Mouse (Mus musculus) forebrain, embryonic 10.5 days (tissue): ENCODE results near the gene Sf3a2. TPM values are rescaled to one million over a fixed set of nuclear protein-coding genes. Genes with fewer than 3 reads are reported as not detected.

Experiments
- DNase-seq: peaks from one replicate; pipeline ENCODE4 v3.0.0-alpha.2; 2017; ENCODE audit warnings: low spot score; ENCODE audit errors: extremely low spot score
- H3K27ac ChIP-seq: fragments of 300-500 bp; sonication (generic); 2 replicates; pipeline ENCODE4 v1.5.1; 2016; ENCODE audit warnings: mild to moderate bottlenecking
- H3K27me3 ChIP-seq: fragments of 300-500 bp; sonication (generic); 2 replicates; pipeline ENCODE4 v1.6.1; 2016; ENCODE audit warnings: mild to moderate bottlenecking; ENCODE audit not compliant: poor library complexity, severe bottlenecking
- H3K36me3 ChIP-seq: fragments of 300-500 bp; sonication (generic); replicated peaks from 2 replicates; pipeline ENCODE4 v1.6.1; 2016; ENCODE audit warnings: mild to moderate bottlenecking, moderate library complexity
- H3K4me1 ChIP-seq: fragments of 300-500 bp; sonication (generic); 2 replicates; pipeline ENCODE4 v1.6.1; 2016
- H3K4me3 ChIP-seq: fragments of 300-500 bp; sonication (generic); 2 replicates; pipeline ENCODE4 v1.5.1; 2016; ENCODE audit warnings: mild to moderate bottlenecking, moderate library complexity
- H3K9me3 ChIP-seq: fragments of 300-500 bp; sonication (generic); 2 replicates; pipeline ENCODE4 v1.6.1; 2016; ENCODE audit warnings: mild to moderate bottlenecking, moderate library complexity
- WGBS: fragments of 180-500 bp; shearing (Covaris S2); methylation state at CpG from one replicate; pipeline ENCODE4 v1.1.7; 2016; 5-methylcytosine and 5-hydroxymethylcytosine counted together
- polyA plus RNA-seq: library from polyadenylated mRNA; unstranded; fragments of >200 nt; fragmentation: Nextera tagmentation; extraction: Ambion mirVana; gene quantifications from 2 replicates; pipeline ENCODE4 v1.2.1, GENCODE M21; 2016

Sf3a2 gene
- polyA plus RNA-seq: 110 and 118 TPM in 2 replicates

DNA sequence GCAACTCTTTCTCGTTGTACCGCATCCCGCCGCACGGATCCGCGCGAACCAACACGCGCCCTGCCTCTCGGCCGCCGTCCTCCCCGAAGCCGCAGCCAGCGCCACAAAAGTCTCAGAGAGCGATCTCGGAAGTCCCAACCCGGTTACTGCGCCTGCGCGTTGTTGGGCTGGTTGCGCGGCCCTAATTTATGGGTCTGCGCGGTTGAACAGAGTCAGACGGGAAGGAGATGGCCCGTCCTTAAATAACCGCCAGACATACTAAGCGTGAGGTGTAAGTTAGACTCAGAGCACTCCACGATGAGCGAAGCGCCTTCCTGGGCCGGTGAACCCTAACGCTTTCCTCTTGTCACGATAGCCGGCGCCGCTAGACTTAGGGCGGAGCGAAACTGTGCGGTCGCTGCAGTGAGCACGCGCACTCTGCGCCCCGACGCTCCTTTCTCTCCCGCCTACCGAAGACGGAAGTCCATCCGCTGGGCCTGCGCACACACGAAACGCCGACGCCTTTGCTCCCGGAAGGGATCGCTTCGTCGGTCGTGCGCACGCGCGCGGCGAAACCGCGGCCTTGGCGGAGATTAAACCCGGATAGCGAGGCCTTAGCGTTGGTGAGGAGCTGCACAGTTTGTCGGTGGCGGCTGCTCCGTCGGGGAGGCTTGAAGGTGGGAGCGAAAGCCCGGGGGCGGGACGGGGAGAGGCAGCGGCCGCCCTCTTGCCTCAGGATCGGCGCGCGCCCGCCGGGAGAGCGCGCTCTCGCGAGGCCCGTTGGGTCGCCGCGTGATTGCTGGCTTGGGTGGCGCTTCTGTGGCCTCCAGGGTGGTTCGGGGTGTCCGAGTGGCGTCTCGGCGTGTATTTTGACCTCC, at the start of gene Sf3a2, which contains the start of gene Plekhj1:
TSS of gene Sf3a2 (plus strand) at position 49 of the 857 bp plus-strand sequence.
TSS of gene Plekhj1 (minus strand) at position 477 of the 857 bp plus-strand sequence.
- under 1% methylated on average over 104 of the region's 104 CpGs for WGBS
- peaks cover 72% of the 10 kb centered on the region for H3K36me3 ChIP-seq
- no peaks in the 10 kb centered on the region for H3K27me3 ChIP-seq
- H3K4me3 ChIP-seq: peak within 1 kb of the TSS; percentile 93
- H3K4me1 ChIP-seq: peaks cover 45% of the 10 kb centered on the region
- no peaks in the 10 kb centered on the region for H3K9me3 ChIP-seq
- peak within 1 kb of the TSS; percentile 99 for H3K27ac ChIP-seq
- peak; percentile 94 for DNase-seq

DNA sequence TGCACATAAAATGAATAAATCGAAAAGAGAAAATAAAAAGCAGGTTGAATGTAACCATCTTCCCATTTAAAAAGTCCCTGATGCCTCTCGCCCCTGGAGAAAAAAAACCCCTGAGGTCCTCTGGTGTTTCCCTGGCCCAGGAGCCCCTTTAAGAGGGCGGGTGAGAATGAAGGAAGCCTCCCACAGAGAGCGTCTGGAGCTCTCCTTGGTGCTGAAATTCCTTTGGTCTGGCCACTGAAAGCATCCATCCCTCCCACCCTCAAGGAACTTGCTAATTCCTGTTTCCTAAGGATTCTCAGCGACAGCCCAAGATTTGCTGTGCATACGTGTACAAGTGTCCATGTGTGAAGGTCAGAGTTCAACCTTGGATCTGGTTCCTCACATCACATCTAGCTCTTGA, 49.4 kb upstream of the Sf3a2 start:
- H3K27ac ChIP-seq: no peak overlapping the region
- peak; percentile 46 for DNase-seq
- no peaks in the 10 kb centered on the region for H3K9me3 ChIP-seq
- H3K27me3 ChIP-seq: no peaks in the 10 kb centered on the region
- H3K4me3 ChIP-seq: no peak overlapping the region
- H3K4me1 ChIP-seq: peaks cover 24% of the 10 kb centered on the region
- no peaks in the 10 kb centered on the region for H3K36me3 ChIP-seq
- 11% methylated on average over 6 of the region's 6 CpGs for WGBS

DNA sequence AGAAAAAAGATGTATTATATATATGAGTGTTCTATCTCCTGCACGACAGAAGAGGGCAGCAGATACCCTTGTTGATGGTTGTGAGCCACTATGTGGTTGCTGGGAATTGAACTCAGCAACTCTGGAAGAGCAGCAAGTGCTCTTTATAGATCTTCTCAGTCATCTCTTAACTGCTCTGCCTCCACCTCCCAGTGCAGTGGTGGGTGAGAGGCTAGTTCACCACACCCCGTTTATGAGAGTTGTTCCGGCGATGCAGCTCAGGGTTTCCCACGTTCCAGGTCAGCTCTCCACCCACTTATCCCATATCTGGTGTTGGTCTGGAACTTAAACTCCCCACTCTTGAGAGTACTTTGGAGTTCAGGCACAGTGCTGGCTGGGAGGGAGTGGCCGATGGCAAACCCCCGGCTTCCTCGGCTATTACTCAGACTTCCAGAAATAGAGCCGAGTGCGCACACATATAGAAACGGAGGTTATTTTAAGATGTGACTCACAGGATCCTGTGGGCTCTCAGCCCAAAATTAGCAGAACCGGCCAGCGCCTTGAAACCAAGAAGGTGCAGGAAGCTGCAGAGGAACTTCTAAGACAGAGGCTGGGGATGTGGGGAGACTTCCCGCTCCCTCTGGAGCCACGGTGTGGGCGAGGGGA, 46.7 kb upstream of the Sf3a2 start:
- H3K4me3 ChIP-seq: peak overlapping the region; percentile 44

DNA sequence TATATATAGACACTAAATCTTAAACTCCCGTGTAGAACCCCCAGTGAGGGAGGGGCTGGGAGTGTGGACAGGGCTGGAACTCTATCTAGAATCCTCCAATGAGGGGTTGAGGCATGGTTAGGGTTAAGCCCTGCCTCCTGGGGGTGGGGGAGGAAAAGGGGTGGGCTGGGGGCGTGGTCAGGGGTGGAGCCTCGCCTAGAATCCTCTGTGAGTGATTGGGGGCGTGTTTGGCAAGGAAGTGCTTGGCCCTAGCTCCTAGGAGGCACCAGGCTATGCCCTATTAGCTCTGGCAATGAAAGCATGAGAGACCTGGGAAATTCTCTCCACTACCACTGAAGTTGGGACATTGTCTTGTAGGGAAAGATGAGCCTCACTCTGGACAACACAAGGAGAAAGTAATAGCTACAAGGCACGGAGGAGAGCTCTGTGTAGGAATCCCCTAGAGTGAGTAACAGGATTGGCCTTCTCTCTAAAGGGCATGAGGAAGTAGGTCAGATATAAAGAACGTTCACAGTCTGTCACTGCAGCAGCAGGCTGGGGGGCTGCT, 45.8 kb upstream of the Sf3a2 start:
- Histone ChIP-seq H3K4me3 (peak overlapping the region; percentile 44), H3K36me3 (no peaks in the 10 kb centered on the region), H3K27ac (0 out of 2 replicates have a peak overlapping the region, but pooled peaks have one; percentile 40), H3K9me3 (no peaks in the 10 kb centered on the region), H3K27me3 (no peaks in the 10 kb centered on the region), H3K4me1 (peaks cover 40% of the 10 kb centered on the region)
- DNase-seq: peak; percentile 88
- 6% methylated on average over 6 of the region's 6 CpGs for WGBS

More for the DNA sequence above, 46.7 kb upstream of the Sf3a2 start:
- DNase-seq: no peak
- Histone ChIP-seq H3K36me3 (no peaks in the 10 kb centered on the region), H3K27ac (0 out of 2 replicates have a peak overlapping the region, but pooled peaks have one; percentile 40), H3K9me3 (no peaks in the 10 kb centered on the region), H3K27me3 (no peaks in the 10 kb centered on the region), H3K4me1 (peaks cover 31% of the 10 kb centered on the region)
- WGBS: 15% methylated on average over 16 of the region's 16 CpGs

DNA sequence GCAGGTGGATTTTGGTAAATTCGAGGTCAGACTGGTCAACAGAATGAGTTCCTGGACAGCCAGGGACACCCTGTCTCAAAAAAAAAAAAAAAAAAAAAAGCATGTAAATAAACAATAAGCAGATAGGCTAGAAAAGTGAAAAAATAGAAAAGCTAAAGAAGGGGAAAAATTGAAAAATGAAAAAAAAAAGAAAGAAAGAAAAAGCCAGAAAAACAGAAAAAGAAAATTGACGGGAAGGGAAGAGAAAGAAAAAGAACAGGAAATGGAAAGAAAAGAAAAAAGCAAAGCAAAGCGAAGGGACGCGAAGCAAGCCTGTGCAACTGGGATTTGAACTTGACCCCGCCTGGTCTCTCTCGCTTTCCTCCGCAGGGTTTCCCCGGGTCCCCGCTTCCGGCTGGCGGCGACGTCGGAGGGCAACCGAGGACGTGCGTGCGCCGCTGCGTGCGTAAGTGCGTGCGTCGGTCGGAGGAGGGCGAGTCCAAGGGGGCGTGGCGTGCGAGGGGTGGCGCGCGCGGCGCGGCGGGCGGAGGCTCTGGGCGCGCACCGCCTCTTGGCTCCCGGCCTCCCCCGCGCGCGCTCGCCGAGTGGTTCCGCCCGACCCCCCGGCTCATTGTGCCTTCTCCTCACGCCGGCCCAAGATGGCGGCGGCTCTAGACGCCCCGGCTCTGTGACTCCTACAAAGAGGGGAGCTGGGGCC, 43.3 kb upstream of the Sf3a2 start, which contains the start of gene Dot1l:
TSS of gene Dot1l (plus strand) at position 613 of the 697 bp plus-strand sequence.
- Histone ChIP-seq H3K9me3 (no peaks in the 10 kb centered on the region), H3K4me3 (peak within 1 kb of the TSS; percentile 95), H3K27ac (peak within 1 kb of the TSS; percentile 97), H3K27me3 (no peaks in the 10 kb centered on the region), H3K4me1 (peaks cover 57% of the 10 kb centered on the region), H3K36me3 (no peaks in the 10 kb centered on the region)
- WGBS: under 1% methylated on average over 54 of the region's 57 CpGs
- peak; percentile 96 for DNase-seq

DNA sequence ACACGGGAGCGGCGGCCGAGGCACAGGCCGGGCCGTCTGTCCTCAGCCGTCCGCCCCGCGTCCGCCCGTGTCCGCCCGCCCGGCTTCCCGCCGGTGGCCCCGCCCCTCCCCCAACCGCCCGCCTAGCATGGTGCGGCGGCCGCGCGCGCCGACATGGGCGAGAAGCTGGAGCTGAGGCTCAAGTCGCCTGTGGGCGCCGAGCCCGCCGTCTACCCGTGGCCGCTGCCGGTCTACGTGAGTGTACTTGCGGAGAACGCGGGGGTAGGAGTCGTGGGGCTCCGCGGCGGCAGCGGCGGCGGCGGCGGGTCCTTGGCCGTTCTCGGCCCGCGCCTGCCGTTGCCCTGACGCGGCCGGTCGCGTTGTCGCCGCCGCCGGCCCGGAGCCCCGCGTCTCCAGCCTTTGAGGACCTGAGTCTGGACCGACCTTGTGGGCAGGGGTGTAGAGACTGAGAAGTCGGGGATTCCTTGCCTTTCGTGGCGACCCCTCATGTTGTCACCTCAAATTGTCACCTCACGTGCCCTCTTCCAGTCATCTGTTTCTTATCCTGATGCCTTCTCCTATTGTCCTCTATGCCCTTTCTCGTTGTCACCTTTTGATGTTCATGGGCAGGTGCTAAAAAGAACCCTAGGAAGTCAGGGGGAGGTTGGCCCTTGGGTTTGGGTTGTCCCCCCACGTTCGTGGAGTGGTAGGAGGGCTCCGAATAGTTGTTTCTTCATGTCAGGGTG, 42.5 kb upstream of the Sf3a2 start:
- peaks cover 60% of the 10 kb centered on the region for H3K4me1 ChIP-seq
- H3K27ac ChIP-seq: peak overlapping the region; percentile 97
- H3K4me3 ChIP-seq: peak overlapping the region; percentile 95
- DNase-seq: peak; percentile 20
- no peaks in the 10 kb centered on the region for H3K27me3 ChIP-seq
- H3K36me3 ChIP-seq: no peaks in the 10 kb centered on the region
- no peaks in the 10 kb centered on the region for H3K9me3 ChIP-seq
- WGBS: under 1% methylated on average over 74 of the region's 75 CpGs

DNA sequence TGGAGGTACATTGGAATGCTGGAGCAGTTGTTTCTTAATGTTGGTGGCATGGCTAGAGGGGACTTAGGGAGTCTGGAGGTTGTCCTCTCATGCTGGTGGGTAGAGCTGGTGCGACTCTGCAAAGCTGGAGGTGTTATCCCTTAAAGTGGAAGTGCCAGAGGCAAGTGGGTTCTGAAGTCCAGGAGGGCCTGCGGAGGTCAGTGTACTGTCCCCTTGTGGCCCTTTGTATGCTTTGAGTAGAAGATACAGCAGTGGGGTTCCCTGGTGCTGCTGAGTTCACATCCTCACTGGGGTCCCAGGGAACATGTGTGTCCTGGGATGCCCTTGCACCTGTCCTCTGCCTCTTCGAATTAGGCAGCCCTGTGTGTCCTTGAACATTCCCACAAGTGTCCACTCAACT, 41.9 kb upstream of the Sf3a2 start:
- 35% methylated on average over 3 of the region's 3 CpGs for WGBS
- Histone ChIP-seq H3K27ac (peak overlapping the region; percentile 97), H3K4me1 (peaks cover 65% of the 10 kb centered on the region), H3K9me3 (no peaks in the 10 kb centered on the region), H3K36me3 (no peaks in the 10 kb centered on the region), H3K4me3 (peak overlapping the region; percentile 95), H3K27me3 (no peaks in the 10 kb centered on the region)
- no peak for DNase-seq

DNA sequence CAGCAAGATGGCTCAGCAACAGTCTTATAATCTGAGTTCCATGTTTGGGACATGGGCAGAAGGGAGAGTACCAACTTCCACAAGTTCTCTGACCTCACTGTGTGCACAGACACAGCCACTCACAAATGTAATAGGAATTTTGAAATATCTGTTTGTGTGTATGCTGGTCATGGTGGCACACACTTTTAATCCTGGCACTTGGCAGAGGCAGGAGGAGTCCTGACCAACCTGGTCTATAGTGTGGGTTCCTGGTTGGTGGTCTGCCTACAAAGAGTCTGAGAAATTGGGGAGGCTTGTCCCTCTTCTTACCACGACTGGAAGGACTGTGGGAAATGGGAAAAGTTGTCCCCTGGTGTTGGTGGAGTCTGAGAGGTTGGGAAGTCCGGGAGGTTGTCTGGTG, 41.5 kb upstream of the Sf3a2 start:
- H3K4me3 ChIP-seq: peak overlapping the region; percentile 95
- WGBS: 79% methylated on average over 2 of the region's 2 CpGs
- H3K27ac ChIP-seq: 0 out of 2 replicates have a peak overlapping the region, but pooled peaks have one; percentile 97
- no peaks in the 10 kb centered on the region for H3K36me3 ChIP-seq
- no peak for DNase-seq
- peaks cover 65% of the 10 kb centered on the region for H3K4me1 ChIP-seq
- no peaks in the 10 kb centered on the region for H3K27me3 ChIP-seq
- H3K9me3 ChIP-seq: no peaks in the 10 kb centered on the region

DNA sequence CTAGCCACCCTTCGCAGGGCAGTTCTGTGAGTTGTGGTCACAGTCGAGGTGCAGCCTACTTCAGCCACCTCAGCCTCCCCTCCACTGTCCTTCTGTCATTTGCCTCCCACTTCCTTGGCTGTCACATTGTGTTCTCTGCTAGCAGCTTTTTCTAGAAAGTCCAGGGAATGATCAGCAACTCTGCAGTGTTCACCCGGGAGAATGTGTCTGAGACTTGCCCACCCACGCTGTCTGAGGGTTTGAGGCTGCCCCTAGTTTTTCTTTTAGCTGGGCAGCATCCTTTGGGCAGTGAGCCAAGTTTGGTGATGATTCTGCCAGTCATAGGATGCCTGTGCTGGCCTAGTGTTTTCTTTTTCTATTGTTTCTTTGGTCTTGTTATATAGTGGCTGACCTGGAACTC, 41.0 kb upstream of the Sf3a2 start:
- Histone ChIP-seq H3K27ac (peak overlapping the region; percentile 12; the same call in 1 of the 2 replicates), H3K27me3 (no peaks in the 10 kb centered on the region), H3K4me1 (peaks cover 63% of the 10 kb centered on the region), H3K4me3 (peak overlapping the region; percentile 95), H3K9me3 (no peaks in the 10 kb centered on the region), H3K36me3 (no peaks in the 10 kb centered on the region)
- DNase-seq: no peak
- WGBS: 85% methylated on average over 4 of the region's 4 CpGs

DNA sequence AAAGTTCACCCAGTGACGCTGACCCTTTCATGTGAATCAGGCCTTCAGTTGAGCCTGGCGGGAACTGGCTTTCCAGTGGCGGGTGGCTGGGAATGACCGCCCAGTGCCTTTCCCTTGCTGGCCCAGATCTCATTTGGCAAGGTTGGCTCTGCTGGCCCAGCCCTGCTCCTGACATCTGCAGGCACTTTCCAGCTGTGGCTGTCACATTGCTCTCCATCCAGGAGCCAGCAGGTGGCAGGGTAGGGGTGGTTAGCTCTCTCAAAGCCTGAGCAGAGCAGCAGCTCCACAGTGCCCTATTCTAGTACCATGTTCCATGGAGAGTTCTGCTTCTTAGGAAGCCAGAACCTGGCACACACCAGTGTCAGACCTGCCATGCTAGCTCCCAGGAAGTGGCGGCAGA, 40.3 kb upstream of the Sf3a2 start:
- H3K27ac ChIP-seq: no peak overlapping the region

DNA sequence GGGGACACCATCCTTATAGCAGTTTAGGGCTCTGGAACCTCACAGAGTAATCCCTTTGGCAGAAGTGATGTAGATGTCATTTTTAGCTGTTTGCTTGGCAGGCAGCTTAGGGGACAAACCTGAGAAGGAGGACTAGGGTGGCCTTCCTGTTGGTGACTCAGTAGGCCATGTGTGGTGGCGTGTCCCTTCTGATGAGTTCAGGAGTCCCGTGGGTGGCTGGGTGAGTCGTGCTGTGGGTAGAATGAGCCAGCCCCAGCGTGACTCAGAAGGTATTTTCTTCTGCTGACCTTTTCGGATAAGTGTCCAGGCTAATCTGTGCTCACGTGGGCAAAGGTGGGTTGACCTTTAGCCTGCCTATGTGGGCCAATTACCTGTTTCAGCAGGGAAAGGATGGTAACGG, 39.3 kb upstream of the Sf3a2 start:
- Histone ChIP-seq H3K4me1 (peaks cover 56% of the 10 kb centered on the region), H3K4me3 (0 out of 2 replicates have a peak overlapping the region, but pooled peaks have one; percentile 1), H3K27ac (no peak overlapping the region), H3K36me3 (peaks cover 9% of the 10 kb centered on the region), H3K27me3 (no peaks in the 10 kb centered on the region), H3K9me3 (no peaks in the 10 kb centered on the region)
- no peak for DNase-seq
- WGBS: 89% methylated on average over 7 of the region's 7 CpGs

More for the DNA sequence above, 40.3 kb upstream of the Sf3a2 start:
- H3K36me3 ChIP-seq: no peaks in the 10 kb centered on the region; the same call in 1 of the 2 replicates
- H3K4me1 ChIP-seq: peaks cover 56% of the 10 kb centered on the region
- peak; percentile 44 for DNase-seq
- no peaks in the 10 kb centered on the region for H3K9me3 ChIP-seq
- peak overlapping the region; percentile 95 for H3K4me3 ChIP-seq
- 37% methylated on average over 5 of the region's 5 CpGs for WGBS
- no peaks in the 10 kb centered on the region for H3K27me3 ChIP-seq
